13 mouse cellular contexts compared by ENCODE assay signal in the genomic region with DNA sequence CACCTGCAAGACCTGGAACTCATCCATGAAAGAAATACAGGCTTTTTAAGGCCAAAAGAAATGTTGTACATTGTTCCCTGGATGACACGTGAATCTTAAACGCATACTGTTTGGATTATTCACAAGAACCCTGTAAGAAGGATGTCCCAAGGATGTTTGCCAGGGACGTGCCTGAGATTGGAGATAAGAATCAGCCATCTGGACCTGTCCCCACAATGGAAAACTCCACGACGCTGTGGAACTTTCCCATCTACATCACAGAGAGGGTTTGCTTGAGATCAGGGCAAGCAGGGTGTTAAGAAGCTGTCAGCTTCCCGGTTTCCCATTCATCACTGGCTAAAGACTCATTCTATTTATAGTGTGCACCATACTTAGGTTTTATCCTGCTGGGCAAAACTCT.
DNase-seq lines count a peak whose midpoint lies in the region; TF ChIP-seq lines count a peak whose summit lies in the region.
"Had no signal": no experiment of that assay in that cellular context is flagged by ENCODE, and none has a peak within 500 bp of the region (broad histone marks: within the 10 kb centered on the region; RNA-seq: fewer than 3 reads in every experiment).

No protein-coding gene starts in this region.

- 11% methylated on average over 6 of the region's 6 CpGs for WGBS in lung, adult 2 months

- peak; percentile 66 to 81 for DNase-seq in lung, adult 18-20 months
- DNase-seq in lung, adult 2 months: no peak
- DNase-seq in heart, adult 8-10 months (ENCODE audit: low spot score): peak; percentile 65
- peak; percentile 81 for DNase-seq in kidney, adult 9 months
- peak; percentile 86 for DNase-seq in lung, postnatal 36 days
- no peak for DNase-seq in cerebellum, adult 9-11 months
- DNase-seq in urinary bladder, postnatal 25 days (ENCODE audit: low spot score): no peak
- DNase-seq in urinary bladder, adult 2 months (ENCODE audit: low spot score): no peak
- DNase-seq: cerebellum, adult 8-10 months; right cerebral cortex, postnatal 14 days had no signal

- peaks cover 11% of the 10 kb centered on the region for H3K4me1 ChIP-seq in lung, adult 2 months (ENCODE audit: control insufficient read depth, insufficient read depth, low read length)

- H3K4me3 ChIP-seq in lung, adult 2 months (replicated peaks; ENCODE audit: extremely low read depth, low read depth, low read length): no peak overlapping the region
- H3K4me3 ChIP-seq: limb, embryonic 15.5 days; megakaryocyte, embryonic 14.5 days; neural tube, embryonic 13.5 days had no signal

- no peak for TF ChIP-seq CTCF in lung, adult 2 months (IDR thresholded peaks at IDR 0.05; ENCODE audit: insufficient read depth, low read length)

- TF ChIP-seq POLR2A in lung, adult 2 months (IDR thresholded peaks at IDR 0.05; ENCODE audit: borderline replicate concordance, extremely low read depth, low read depth, low read length): no peak

Comparison
In these comparisons a context has a peak if more than half of its experiments do, and no peak if none do; other contexts are left out.
1. DNase-seq: peak in lung, adult 18-20 months (2 of 2), heart, adult 8-10 months (single experiment), kidney, adult 9 months (single experiment) and lung, postnatal 36 days (single experiment); none in lung, adult 2 months (single experiment), cerebellum, adult 9-11 months (single experiment), urinary bladder, postnatal 25 days (single experiment) and urinary bladder, adult 2 months (single experiment).